Mouse (Mus musculus) CD8-positive naive resting alpha-beta T cell, adult 2 months (primary cell): Measurements from ENCODE around the gene Vmn2r25.
"Not testable (repeated sequence)": the region's sequence is repeated elsewhere in the genome, so short reads cannot be mapped to it uniquely, and the experiment has no call there.

Experiments
- DNase-seq, 2 experiments: peaks; one replicate each; pipeline ENCODE4 v3.0.0; 2022; ENCODE audit warnings: low read depth in 2 of 2, low spot score in 2 of 2

Gene Vmn2r25

GRCm38 (mm10) chr6:123853363-123853762, at the start of gene Vmn2r25:
Gene Vmn2r25, minus strand, starts transcription at chr6:123853463.
- not testable (repeated sequence) for DNase-seq

- DNase-seq, result no peak
Measured at GRCm38 (mm10) chr6:123819951-123820350, 33.3 kb downstream of the Vmn2r25 start.

GRCm38 (mm10) chr6:123810291-123810690, 43.0 kb downstream of the Vmn2r25 start:
- DNase-seq, result not testable (repeated sequence)

GRCm38 (mm10) chr6:123793746-123794145, 59.5 kb downstream of the Vmn2r25 start:
- no peak for DNase-seq

- DNase-seq, result no peak
Measured at GRCm38 (mm10) chr6:123784857-123785256, 68.4 kb downstream of the Vmn2r25 start.

- DNase-seq, result no peak
Measured at GRCm38 (mm10) chr6:123778579-123778978, 74.7 kb downstream of the Vmn2r25 start, which contains the start of gene Vmn2r24. Gene Vmn2r24, plus strand, starts transcription at chr6:123778879.
